ENCODE assay signal across 27 mouse cellular contexts in genomic region chr6:91362756-91363155, GRCm38 (mm10). TPM values are rescaled to one million over a fixed set of nuclear protein-coding genes. Genes with fewer than 3 reads are reported as not detected.
DNase-seq lines count a peak whose midpoint lies in the region; TF ChIP-seq lines count a peak whose summit lies in the region.
"Had no signal": no experiment of that assay in that cellular context is flagged by ENCODE, and none has a peak within 500 bp of the region (broad histone marks: within the 10 kb centered on the region; RNA-seq: fewer than 3 reads in every experiment).

No protein-coding gene starts in this region.

- no peak overlapping the region for H3K4me3 ChIP-seq in cerebellum, adult 2 months (replicated peaks; ENCODE audit: insufficient read depth, low read depth, low read length)
- H3K4me3 ChIP-seq: forebrain, embryonic 10.5 days; forebrain, embryonic 13.5 days; heart, embryonic 12.5 days; heart, embryonic 15.5 days had no signal

- 16% methylated on average over 2 of the region's 2 CpGs for WGBS in cerebellum, adult 2 months

- TF ChIP-seq CTCF in cerebellum, adult 2 months (IDR thresholded peaks at IDR 0.05; ENCODE audit: borderline replicate concordance, insufficient read depth, low read depth, low read length) = no peak

- H3K4me1 ChIP-seq in cerebellum, adult 2 months (ENCODE audit: control insufficient read depth, insufficient read depth, low read length) = peaks cover 80% of the 10 kb centered on the region
- H3K4me1 ChIP-seq: heart, embryonic 12.5 days; heart, embryonic 15.5 days had no signal

- peak; percentile 59 to 79 for DNase-seq in cerebellum, adult 2 months
- DNase-seq in cerebellum, postnatal 4 days (ENCODE audit: low spot score in 2 of 2) = no peak
- peak; percentile 84 for DNase-seq in brain, adult 2 months (ENCODE audit: low read depth, low spot score)
- DNase-seq in cerebellum, adult 9-11 months = peak; percentile 75
- peak; percentile 47 to 53 for DNase-seq in cerebellum, postnatal 36 days
- no peak for DNase-seq in gastrocnemius, postnatal 25 days
- DNase-seq: adrenal gland, adult 8-10 months; adrenal gland, postnatal 25 days; gastrocnemius, postnatal 10 days; heart, adult 18-20 months; heart, postnatal 10 days; heart, postnatal 36 days; kidney, adult 18-20 months; kidney, adult 9 months had no signal

- H3K27ac ChIP-seq in cerebellum, adult 2 months (ENCODE audit: insufficient read depth, low read length) = peak overlapping the region; percentile 83
- H3K27ac ChIP-seq: forebrain, embryonic 10.5 days; forebrain, embryonic 13.5 days; heart, embryonic 15.5 days; hindbrain, embryonic 14.5 days; hindbrain, postnatal 0 days had no signal

- no peaks in the 10 kb centered on the region for H3K27me3 ChIP-seq in cerebellum, adult 2 months (ENCODE audit: control insufficient read depth, insufficient read depth, low read length)
- H3K27me3 ChIP-seq: forebrain, embryonic 13.5 days had no signal

- TF ChIP-seq POLR2A in cerebellum, adult 2 months (IDR thresholded peaks at IDR 0.05; ENCODE audit: borderline replicate concordance, insufficient read depth, low read length) = no peak

RNA-seq across cellular contexts. Expression of gene Wnt7a, which starts 48.4 kb away (rescaled TPM):
- polyA plus RNA-seq in cerebellum, adult 2 months (2012; rRNA removed) = 40.7 and 47.2 TPM in 2 replicates
- not detected for total RNA-seq in gastrocnemius, postnatal 25 days (2021)
- total RNA-seq: adrenal gland, adult 8-10 months; adrenal gland, postnatal 25 days; gastrocnemius, adult 18-20 months; gastrocnemius, postnatal 10 days; gastrocnemius, postnatal 4 days; heart, adult 18-20 months; heart, postnatal 36 days; MEL had no signal
- polyA plus RNA-seq: C2C12; CD4-positive, CD25-positive, alpha-beta regulatory T cell, adult 4 months; inflammation-experienced regulatory T-cells, adult 6 months; intestine, embryonic 16.5 days had no signal

Comparison
In these comparisons a context has a peak if more than half of its experiments do, and no peak if none do; other contexts are left out.
1. DNase-seq: peak in cerebellum, adult 2 months (2 of 2), brain, adult 2 months (single experiment), cerebellum, adult 9-11 months (single experiment) and cerebellum, postnatal 36 days (2 of 2); none in cerebellum, postnatal 4 days (0 of 2) and gastrocnemius, postnatal 25 days (single experiment).